Mouse (Mus musculus): Measurements from ENCODE around the gene Tmprss9. TPM values are rescaled to one million over a fixed set of nuclear protein-coding genes. Genes with fewer than 3 reads are reported as not detected.

The Tmprss9 gene
- total and polyA plus RNA-seq, 2 experiments from 2014 or later = 0.22 to 0.33 TPM

DNA sequence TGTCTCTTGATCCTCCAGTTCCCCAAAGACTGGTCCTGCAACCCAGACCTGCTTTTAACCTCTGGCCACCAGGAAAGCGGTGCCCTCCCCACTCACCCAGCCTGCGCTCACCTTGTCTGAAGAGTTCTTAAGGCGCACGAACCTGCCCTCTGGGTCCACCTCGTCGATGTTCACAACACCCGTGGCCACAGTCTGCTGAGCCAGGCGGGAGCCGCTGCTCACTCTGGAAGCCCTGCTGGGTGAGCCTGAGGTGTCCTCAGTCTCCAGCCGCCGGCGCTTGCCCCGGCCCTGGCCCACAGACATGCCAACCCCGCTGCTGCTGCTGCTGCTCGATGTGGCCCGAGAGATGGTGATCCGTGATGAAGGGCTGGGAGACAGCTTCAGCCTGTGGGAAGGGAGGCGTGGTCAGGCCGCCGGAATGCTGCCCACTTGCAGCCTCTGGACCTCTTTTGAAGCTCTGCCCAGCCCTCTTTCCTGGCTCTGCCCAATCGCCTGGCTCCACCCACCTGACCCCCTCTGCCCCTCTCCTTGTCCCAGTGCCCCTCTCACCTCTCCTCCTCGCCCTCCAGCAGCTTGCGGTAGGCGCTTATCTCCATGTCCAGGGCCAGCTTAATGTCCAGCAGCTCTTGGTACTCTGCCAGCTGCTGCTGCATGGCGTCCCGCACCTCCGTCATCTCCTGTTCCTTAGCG, 32.5 kb downstream of the Tmprss9 start:
- H3K9me3 ChIP-seq (ENCODE audit: low read length) = no peaks in the 10 kb centered on the region
- 89% methylated on average over 28 of the region's 28 CpGs for WGBS
- ATAC-seq (no peak), DNase-seq (no peak)
- H3K9ac ChIP-seq = no peak overlapping the region
- H3K36me3 ChIP-seq (ENCODE audit: insufficient read depth) = peaks cover 67% of the 10 kb centered on the region
- H3K4me1 ChIP-seq (ENCODE audit: insufficient read depth) = peaks cover 6% of the 10 kb centered on the region
- H3K27me3 ChIP-seq (ENCODE audit: insufficient read depth, low read length) = no peaks in the 10 kb centered on the region
- no peak overlapping the region for H3K4me3 ChIP-seq (ENCODE audit: low read depth, low read length)
- no peak overlapping the region for H3K27ac ChIP-seq (ENCODE audit: low read depth, low read length)
- H3K4me2 ChIP-seq (ENCODE audit: low read depth) = no peak overlapping the region
- TF ChIP-seq CTCF (IDR thresholded peaks at IDR 0.05; ENCODE audit: low read depth) = no peak

DNA sequence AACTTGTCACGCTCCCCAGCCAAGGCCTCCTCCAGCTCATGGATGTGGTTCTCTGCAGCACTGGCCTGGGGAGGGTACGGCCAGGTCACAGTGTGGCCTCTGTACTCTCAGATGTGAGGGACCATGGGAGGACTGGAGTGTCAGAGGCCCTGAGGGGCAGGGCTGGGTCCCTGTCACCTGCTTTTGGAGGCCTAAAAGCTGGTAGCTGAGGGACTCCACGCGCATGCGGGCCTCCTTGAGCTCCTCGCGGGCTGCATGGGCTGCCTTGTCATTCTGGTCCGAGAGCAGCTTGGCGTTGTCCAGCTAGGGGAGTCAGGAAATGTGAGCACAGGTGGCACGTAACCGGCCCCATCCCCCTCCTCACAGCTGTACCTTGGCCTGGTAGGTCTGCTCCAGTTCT, 33.1 kb downstream of the Tmprss9 start:
- WGBS = 95% methylated on average over 11 of the region's 11 CpGs
- TF ChIP-seq CTCF (IDR thresholded peaks at IDR 0.05; ENCODE audit: low read depth) = no peak
- peaks cover 3% of the 10 kb centered on the region for H3K4me1 ChIP-seq (ENCODE audit: insufficient read depth)
- no peak overlapping the region for H3K4me3 ChIP-seq (ENCODE audit: low read depth, low read length)
- H3K9me3 ChIP-seq (ENCODE audit: low read length) = no peaks in the 10 kb centered on the region
- H3K4me2 ChIP-seq (ENCODE audit: low read depth) = no peak overlapping the region
- H3K9ac ChIP-seq = no peak overlapping the region
- DNase-seq = no peak
- H3K27ac ChIP-seq (ENCODE audit: low read depth, low read length) = no peak overlapping the region
- no peak for ATAC-seq
- H3K27me3 ChIP-seq (ENCODE audit: insufficient read depth, low read length) = no peaks in the 10 kb centered on the region
- H3K36me3 ChIP-seq (ENCODE audit: insufficient read depth) = peaks cover 72% of the 10 kb centered on the region

DNA sequence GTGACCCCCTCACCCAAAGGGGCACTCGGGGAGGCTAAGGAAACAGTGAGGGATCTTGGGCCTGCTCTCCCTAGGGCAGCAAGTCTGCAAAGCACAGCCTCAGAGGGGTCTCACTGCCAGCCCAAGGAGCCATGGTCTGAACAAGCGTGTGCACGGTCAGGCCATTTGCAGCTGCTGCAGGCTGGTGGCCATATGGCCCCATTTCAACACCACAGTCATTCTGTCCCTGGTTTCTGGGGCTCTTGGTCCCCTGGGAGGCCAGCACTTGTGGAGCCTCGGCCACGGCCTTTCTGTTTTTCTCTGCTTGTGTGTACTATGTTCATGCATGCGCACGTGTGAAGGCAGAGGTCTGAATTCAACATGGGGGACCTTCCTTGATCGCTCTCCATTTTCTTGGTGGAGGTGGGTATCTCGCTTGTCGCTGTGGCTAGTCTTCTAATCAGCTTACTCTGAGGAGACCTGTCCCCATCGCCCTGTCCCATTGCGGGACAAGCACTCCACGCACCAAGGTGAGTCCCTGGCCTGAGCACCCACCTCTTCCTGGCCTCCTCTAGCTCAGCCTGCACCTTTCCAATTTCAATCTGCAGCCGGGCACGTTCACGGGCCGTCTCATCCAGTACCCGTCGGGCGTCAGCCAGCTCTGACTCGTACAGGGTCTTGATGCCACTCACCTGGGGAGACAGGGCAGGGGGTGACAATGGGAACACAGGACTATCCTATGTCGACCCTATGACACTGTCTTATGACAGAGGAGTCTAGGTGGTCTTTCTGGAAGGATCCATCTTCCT, 37.9 kb downstream of the Tmprss9 start:
- no peaks in the 10 kb centered on the region for H3K27me3 ChIP-seq (ENCODE audit: insufficient read depth, low read length)
- no peaks in the 10 kb centered on the region for H3K9me3 ChIP-seq (ENCODE audit: low read length)
- H3K27ac ChIP-seq (ENCODE audit: low read depth, low read length) = no peak overlapping the region
- no peak overlapping the region for H3K4me3 ChIP-seq (ENCODE audit: low read depth, low read length)
- H3K36me3 ChIP-seq (ENCODE audit: insufficient read depth) = peaks cover 75% of the 10 kb centered on the region
- 96% methylated on average over 22 of the region's 22 CpGs for WGBS
- ATAC-seq = no peak
- H3K4me2 ChIP-seq (ENCODE audit: low read depth) = no peak overlapping the region
- no peaks in the 10 kb centered on the region for H3K4me1 ChIP-seq (ENCODE audit: insufficient read depth)
- TF ChIP-seq CTCF (IDR thresholded peaks at IDR 0.05; ENCODE audit: low read depth) = no peak
- no peak for DNase-seq
- no peak overlapping the region for H3K9ac ChIP-seq

DNA sequence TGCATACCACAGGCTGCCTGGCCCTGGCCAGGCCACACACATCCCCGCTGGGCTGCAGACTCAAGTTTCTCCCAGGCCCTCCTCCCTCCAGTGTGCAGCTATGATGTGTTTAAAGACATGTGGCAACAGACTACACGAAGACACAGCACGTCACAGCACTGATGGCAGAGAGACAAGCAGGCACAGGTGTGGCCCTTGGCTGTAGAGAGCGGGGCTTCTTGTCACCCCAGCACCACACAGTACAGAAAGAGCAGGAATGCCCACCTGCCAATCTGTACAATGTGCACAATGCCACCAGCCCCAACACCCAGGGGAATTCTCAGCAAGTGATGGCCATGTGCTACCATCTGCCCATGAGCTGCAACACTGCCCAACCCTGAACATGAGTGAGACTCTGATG, 39.7 kb downstream of the Tmprss9 start:
- Histone ChIP-seq H3K4me1 (ENCODE audit: insufficient read depth) (0 out of 2 replicates have a peak, but pooled peaks cover 1% of the 10 kb centered on the region), H3K27me3 (ENCODE audit: insufficient read depth, low read length) (no peaks in the 10 kb centered on the region), H3K4me2 (ENCODE audit: low read depth) (no peak overlapping the region), H3K4me3 (ENCODE audit: low read depth, low read length) (no peak overlapping the region), H3K36me3 (ENCODE audit: insufficient read depth) (peaks cover 59% of the 10 kb centered on the region), H3K9me3 (ENCODE audit: low read length) (no peaks in the 10 kb centered on the region), H3K27ac (ENCODE audit: low read depth, low read length) (no peak overlapping the region), H3K9ac (no peak overlapping the region)
- DNase-seq (no peak), ATAC-seq (no peak)
- WGBS = 91% methylated on average over 4 of the region's 4 CpGs
- TF ChIP-seq CTCF (IDR thresholded peaks at IDR 0.05; ENCODE audit: low read depth) = no peak

DNA sequence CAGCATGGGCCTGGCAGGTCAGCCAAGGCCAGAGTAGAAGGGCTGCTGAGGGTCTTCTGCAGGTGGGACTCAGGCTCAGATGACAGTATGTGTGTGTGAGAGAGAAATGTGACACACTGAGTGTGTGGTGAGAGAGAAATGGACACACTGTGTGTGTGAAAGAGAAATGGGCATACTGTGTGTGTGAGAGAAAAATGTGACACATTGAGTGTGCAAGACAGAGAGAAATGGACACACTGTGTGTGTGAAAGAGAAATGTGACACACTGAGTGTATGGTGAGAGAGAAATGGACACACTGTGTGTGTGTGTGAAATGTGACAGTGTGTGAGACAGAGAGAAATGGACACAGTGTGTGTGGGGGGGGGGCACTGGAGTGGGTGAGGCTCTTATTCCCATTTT, 40.2 kb downstream of the Tmprss9 start:
- no peaks in the 10 kb centered on the region for H3K27me3 ChIP-seq (ENCODE audit: insufficient read depth, low read length)
- H3K4me2 ChIP-seq (ENCODE audit: low read depth) = no peak overlapping the region
- H3K36me3 ChIP-seq (ENCODE audit: insufficient read depth) = peaks cover 57% of the 10 kb centered on the region
- DNase-seq (no peak), ATAC-seq (no peak)
- H3K27ac ChIP-seq (ENCODE audit: low read depth, low read length) = no peak overlapping the region
- no peaks in the 10 kb centered on the region for H3K9me3 ChIP-seq (ENCODE audit: low read length)
- no peak overlapping the region for H3K9ac ChIP-seq
- TF ChIP-seq CTCF (IDR thresholded peaks at IDR 0.05; ENCODE audit: low read depth) = no peak
- H3K4me1 ChIP-seq (ENCODE audit: insufficient read depth) = 0 out of 2 replicates have a peak, but pooled peaks cover 6% of the 10 kb centered on the region
- H3K4me3 ChIP-seq (ENCODE audit: low read depth, low read length) = no peak overlapping the region

DNA sequence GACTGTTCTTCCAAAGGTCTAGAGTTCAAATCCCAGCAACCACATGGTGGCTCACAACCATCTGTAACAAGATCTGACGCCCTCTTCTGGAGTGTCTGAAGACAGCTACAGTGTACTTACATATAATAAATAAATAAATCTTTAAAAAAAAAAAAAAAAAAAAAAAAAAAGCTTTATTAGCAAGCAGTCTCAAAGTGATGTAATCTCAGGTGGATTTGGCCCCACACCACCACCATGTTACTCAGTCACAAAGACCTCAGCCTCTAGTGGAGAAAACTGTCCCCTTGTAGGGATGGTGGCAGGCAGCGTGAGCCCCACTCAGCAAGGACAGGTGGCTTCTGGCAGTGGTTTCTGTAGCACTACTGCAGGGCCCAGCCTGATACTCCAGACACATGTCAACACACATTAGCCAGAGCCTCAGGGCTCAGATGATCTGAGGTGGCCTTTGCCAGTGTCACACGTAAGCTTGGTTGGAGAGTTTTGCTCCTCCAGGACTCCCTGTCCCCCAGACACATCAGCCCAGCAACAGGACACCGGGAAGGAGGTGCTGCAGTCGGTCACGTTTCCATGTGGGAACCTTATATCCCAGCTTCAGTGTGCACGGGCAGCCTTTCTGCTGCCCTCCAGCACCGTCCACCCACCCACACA, 41.8 kb downstream of the Tmprss9 start:
- DNase-seq (no peak), ATAC-seq (no peak)
- peaks cover 42% of the 10 kb centered on the region for H3K36me3 ChIP-seq (ENCODE audit: insufficient read depth)
- H3K9ac ChIP-seq = no peak overlapping the region
- no peak overlapping the region for H3K4me2 ChIP-seq (ENCODE audit: low read depth)
- TF ChIP-seq CTCF (IDR thresholded peaks at IDR 0.05; ENCODE audit: low read depth) = no peak
- no peak overlapping the region for H3K4me3 ChIP-seq (ENCODE audit: low read depth, low read length)
- H3K4me1 ChIP-seq (ENCODE audit: insufficient read depth) = 0 out of 2 replicates have a peak, but pooled peaks cover 6% of the 10 kb centered on the region
- H3K27me3 ChIP-seq (ENCODE audit: insufficient read depth, low read length) = no peaks in the 10 kb centered on the region
- no peaks in the 10 kb centered on the region for H3K9me3 ChIP-seq (ENCODE audit: low read length)
- H3K27ac ChIP-seq (ENCODE audit: low read depth, low read length) = no peak overlapping the region
- 94% methylated on average over 7 of the region's 8 CpGs for WGBS

DNA sequence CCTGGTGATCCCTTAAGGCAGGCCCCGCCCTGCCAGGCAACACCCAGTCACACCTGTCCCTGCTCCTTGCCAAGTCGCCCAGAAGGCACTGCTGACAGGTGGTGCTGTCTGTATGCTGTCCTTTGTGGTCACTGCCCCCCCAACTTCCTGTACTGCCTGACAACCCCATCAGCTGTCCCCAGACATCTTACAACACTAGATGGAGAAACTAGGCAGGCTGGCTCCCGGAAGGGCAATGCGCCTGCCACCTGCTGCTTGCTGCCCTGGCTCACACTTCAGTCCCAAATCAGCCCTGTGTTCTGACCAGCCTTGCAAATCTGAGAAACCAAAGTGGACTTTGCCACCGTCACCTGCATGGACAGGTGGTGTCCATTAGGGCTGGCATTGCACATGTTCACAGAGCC, 42.6 kb downstream of the Tmprss9 start:
- H3K4me1 ChIP-seq (ENCODE audit: insufficient read depth) = 0 out of 2 replicates have a peak, but pooled peaks cover 6% of the 10 kb centered on the region
- no peak for TF ChIP-seq CTCF (IDR thresholded peaks at IDR 0.05; ENCODE audit: low read depth)
- no peaks in the 10 kb centered on the region for H3K27me3 ChIP-seq (ENCODE audit: insufficient read depth, low read length)
- no peak overlapping the region for H3K4me3 ChIP-seq (ENCODE audit: low read depth, low read length)
- WGBS = 92% methylated on average over 5 of the region's 5 CpGs
- DNase-seq (no peak), ATAC-seq (no peak)
- H3K36me3 ChIP-seq (ENCODE audit: insufficient read depth) = peaks cover 34% of the 10 kb centered on the region
- H3K9ac ChIP-seq = no peak overlapping the region
- H3K4me2 ChIP-seq (ENCODE audit: low read depth) = no peak overlapping the region
- H3K27ac ChIP-seq (ENCODE audit: low read depth, low read length) = no peak overlapping the region
- no peaks in the 10 kb centered on the region for H3K9me3 ChIP-seq (ENCODE audit: low read length)
